Mouse (Mus musculus) heart, adult 2 months (tissue): ENCODE measurements around the gene Thoc3. TPM values are rescaled to one million over a fixed set of nuclear protein-coding genes. Genes with fewer than 3 reads are reported as not detected.

ENCODE experiments used
- DNase-seq, 2 experiments: peaks; one replicate each; pipeline ENCODE4 v3.0.0; 2021
- H3K27ac ChIP-seq: fragments of 200-600 bp; 2 replicates; pipeline ENCODE4 v1.8.1; 2022
- H3K27me3 ChIP-seq: fragments of 200-500 bp; 2 replicates; pipeline ENCODE4 v1.6.1; 2012; ENCODE audit warnings: mild to moderate bottlenecking, low read length, inconsistent platforms, mixed read lengths; ENCODE audit not compliant: control insufficient read depth, insufficient read depth
- H3K36me3 ChIP-seq: fragments of 200-500 bp; 2 replicates; pipeline ENCODE4 v1.6.1; 2012; ENCODE audit warnings: low read length, inconsistent platforms; ENCODE audit not compliant: control insufficient read depth, insufficient read depth
- H3K4me1 ChIP-seq: fragments of 200-500 bp; 2 replicates; pipeline ENCODE4 v1.6.1; 2011; ENCODE audit warnings: low read length; ENCODE audit not compliant: control insufficient read depth, insufficient read depth
- H3K4me3 ChIP-seq: fragments of 200-600 bp; 2 replicates; pipeline ENCODE4 v1.8.1; 2022
- H3K79me2 ChIP-seq: fragments of 200-500 bp; replicated peaks from 2 replicates; pipeline ENCODE4 v1.6.1; 2012; ENCODE audit warnings: mild to moderate bottlenecking, inconsistent platforms, low read length, moderate library complexity, mixed read lengths; ENCODE audit not compliant: control insufficient read depth, insufficient read depth
- H3K9ac ChIP-seq: fragments of 200-500 bp; 2 replicates; pipeline ENCODE4 v1.6.1; 2012; ENCODE audit warnings: low read depth, mild to moderate bottlenecking, control low read depth, inconsistent platforms, low read length, mixed read lengths
- CTCF ChIP-seq: fragments of 200-600 bp; IDR thresholded peaks from 2 replicates; pipeline ENCODE4 v1.8.1; 2022; ENCODE audit warnings: antibody characterized with exemption, mild to moderate bottlenecking, moderate library complexity
- EP300 ChIP-seq: fragments of 200-500 bp; IDR thresholded peaks from 2 replicates; pipeline ENCODE4 v1.6.1; 2011; ENCODE audit warnings: low read depth, low read length, control low read depth; ENCODE audit not compliant: insufficient read depth
- POLR2A ChIP-seq: fragments of 200-500 bp; IDR thresholded peaks from 2 replicates; pipeline ENCODE4 v1.6.1; 2011; ENCODE audit warnings: mild to moderate bottlenecking, low read depth, low read length, control low read depth; ENCODE audit not compliant: insufficient read depth
- WGBS: fragments of 180-500 bp; shearing (Covaris S2); methylation state at CpG from one replicate; pipeline ENCODE4 v1.1.7; 2018; 5-methylcytosine and 5-hydroxymethylcytosine counted together
- intact Hi-C: fragments of 180-260 bp; cut with DNase I; formaldehyde crosslinking; loops from one replicate; pipeline ENCODE4 v1.15.1; 2025
- polyA plus RNA-seq: library from polyadenylated mRNA; depleted of rRNA; stranded (reverse); fragments of >200 nt; gene quantifications from 2 replicates; pipeline ENCODE4 v1.2.3, GENCODE M21; 2012
- total RNA-seq, 2 experiments: library from RNA; stranded (reverse); gene quantifications; 2 replicates each; pipeline ENCODE4 v1.2.3; 2021

Thoc3 gene
- total and polyA plus RNA-seq, 3 experiments, result 10.7 to 20.6 (median 19.3) TPM

DNA sequence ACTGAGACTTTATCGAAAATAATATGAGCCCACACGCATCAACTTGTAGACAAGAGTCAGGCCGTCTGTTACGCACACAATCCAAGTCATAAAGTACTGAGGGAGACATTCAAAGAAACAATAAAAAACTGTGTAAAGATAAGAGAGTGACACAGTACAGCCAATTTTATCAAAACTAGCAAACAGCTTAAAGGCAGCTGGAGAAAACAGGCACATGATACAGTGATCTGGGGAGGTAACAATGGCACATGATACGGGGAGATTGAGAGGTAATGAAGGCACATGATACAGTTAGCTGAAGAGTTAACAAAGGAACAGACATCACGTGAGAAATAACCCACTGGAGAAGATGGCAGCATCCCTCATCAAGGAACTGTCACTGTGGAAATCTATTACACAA, 31.6 kb downstream of the Thoc3 start:
- no peaks in the 10 kb centered on the region for H3K27me3 ChIP-seq
- 55% methylated on average over 6 of the region's 6 CpGs for WGBS
- H3K36me3 ChIP-seq, result no peaks in the 10 kb centered on the region
- no peaks in the 10 kb centered on the region for H3K79me2 ChIP-seq
- no peak overlapping the region for H3K27ac ChIP-seq
- TF ChIP-seq EP300, result no peak
- TF ChIP-seq CTCF, result no peak
- no peak for TF ChIP-seq POLR2A
- intact Hi-C loops, result no loop called here
- H3K9ac ChIP-seq, result no peak overlapping the region
- no peak overlapping the region for H3K4me3 ChIP-seq
- DNase-seq, result no peak
- no peaks in the 10 kb centered on the region for H3K4me1 ChIP-seq

DNA sequence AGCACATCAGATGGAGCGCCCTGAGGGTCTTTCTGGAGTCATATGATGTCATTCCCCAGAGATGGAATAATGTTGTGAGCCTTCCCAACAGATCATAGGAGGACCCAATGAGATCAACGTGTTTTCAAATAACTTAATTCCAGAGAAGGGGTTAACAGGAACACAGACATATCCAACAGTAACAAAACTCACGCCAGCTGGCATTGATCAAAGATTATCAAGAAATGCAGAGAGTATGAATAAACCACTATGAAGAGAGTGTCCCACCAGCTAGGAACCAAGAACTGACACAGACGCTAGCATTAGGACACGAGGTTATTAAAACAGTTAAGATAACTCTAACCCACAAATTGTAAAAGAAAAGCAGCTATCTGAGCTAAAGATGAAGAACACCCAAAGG, 32.0 kb downstream of the Thoc3 start:
- WGBS, result 39% methylated on average over 5 of the region's 5 CpGs
- TF ChIP-seq EP300 (no peak), CTCF (no peak), POLR2A (no peak)
- H3K27ac ChIP-seq, result no peak overlapping the region
- H3K9ac ChIP-seq, result no peak overlapping the region
- intact Hi-C loops, result no loop called here
- H3K4me3 ChIP-seq, result no peak overlapping the region
- no peaks in the 10 kb centered on the region for H3K36me3 ChIP-seq
- no peaks in the 10 kb centered on the region for H3K27me3 ChIP-seq
- DNase-seq, result no peak
- no peaks in the 10 kb centered on the region for H3K4me1 ChIP-seq
- H3K79me2 ChIP-seq, result no peaks in the 10 kb centered on the region

DNA sequence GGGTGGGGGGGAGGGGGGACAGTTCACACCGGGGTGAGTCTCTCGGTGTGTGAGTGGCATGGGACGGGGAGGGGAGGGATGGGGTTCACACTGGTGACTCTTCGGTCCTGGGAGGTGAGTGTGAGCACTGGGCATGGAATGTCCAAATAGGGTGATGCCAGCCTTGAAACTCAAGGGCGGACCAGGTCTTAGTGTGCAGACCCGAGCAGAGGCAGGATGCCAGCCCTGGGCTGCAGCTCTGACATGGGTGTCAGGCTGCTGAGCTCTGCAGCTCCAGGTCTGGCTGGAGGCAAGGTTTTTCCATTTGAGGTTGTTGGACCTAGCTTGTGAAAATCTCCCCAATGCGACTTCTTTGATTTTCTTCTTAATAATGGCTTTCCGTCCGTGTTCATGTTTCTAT, 37.5 kb downstream of the Thoc3 start:
- H3K27ac ChIP-seq, result no peak overlapping the region
- intact Hi-C loops, result no loop called here
- whole genome bisulfite sequencing, result 82% methylated on average over 9 of the region's 9 CpGs
- TF ChIP-seq CTCF (no peak), EP300 (no peak)
- DNase-seq, result no peak
- H3K36me3 ChIP-seq, result no peaks in the 10 kb centered on the region
- H3K4me1 ChIP-seq, result no peaks in the 10 kb centered on the region
- no peaks in the 10 kb centered on the region for H3K27me3 ChIP-seq
- no peaks in the 10 kb centered on the region for H3K79me2 ChIP-seq
- no peak overlapping the region for H3K9ac ChIP-seq
- H3K4me3 ChIP-seq, result no peak overlapping the region

DNA sequence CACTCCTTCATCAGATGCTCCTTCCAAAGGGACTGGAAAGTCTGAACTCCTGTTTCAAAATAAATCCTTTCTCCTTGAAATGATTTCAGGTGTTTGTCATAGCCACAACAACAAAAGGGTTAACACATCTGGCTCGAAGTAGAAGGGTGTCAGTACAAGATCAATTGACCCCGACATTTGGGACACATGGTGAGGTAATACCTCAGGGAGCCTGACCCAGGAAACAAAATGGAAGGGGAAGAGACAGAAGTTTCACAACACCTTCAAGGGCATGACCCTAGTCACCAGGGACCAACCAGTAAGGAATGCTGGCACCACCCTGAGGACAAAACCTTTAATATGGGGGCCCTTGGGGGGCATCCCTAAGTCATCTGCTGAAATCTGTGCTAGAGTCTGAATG, 38.6 kb downstream of the Thoc3 start:
- Histone ChIP-seq H3K79me2 (no peaks in the 10 kb centered on the region), H3K27ac (no peak overlapping the region), H3K4me3 (no peak overlapping the region), H3K4me1 (no peaks in the 10 kb centered on the region), H3K27me3 (no peaks in the 10 kb centered on the region), H3K36me3 (no peaks in the 10 kb centered on the region), H3K9ac (no peak overlapping the region)
- whole genome bisulfite sequencing, result 41% methylated on average over 2 of the region's 2 CpGs
- intact Hi-C loops, result no loop called here
- no peak for DNase-seq
- TF ChIP-seq EP300 (no peak), CTCF (no peak), POLR2A (no peak)

DNA sequence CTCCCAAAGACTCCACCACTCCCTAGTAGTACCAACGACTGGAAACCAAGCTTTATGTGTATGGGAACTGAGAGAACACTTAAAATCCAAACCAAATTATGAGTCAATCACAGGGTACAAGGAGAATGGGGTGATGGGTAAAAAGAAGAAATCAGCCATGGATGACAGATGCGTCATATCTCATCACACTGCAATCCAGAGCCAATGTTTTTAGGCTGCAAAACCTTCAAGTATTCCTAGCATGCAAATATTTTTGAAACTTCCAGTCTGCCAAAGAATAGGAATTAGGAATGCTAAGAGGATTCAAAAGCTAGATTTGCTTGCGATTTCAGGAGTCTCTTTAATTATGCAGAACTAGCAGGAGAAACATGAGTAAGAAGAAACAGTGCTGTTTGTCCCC, 39.9 kb downstream of the Thoc3 start:
- no peak for DNase-seq
- no peak for TF ChIP-seq EP300
- no peak for TF ChIP-seq POLR2A
- TF ChIP-seq CTCF, result no peak
- Histone ChIP-seq H3K27me3 (no peaks in the 10 kb centered on the region), H3K79me2 (no peaks in the 10 kb centered on the region), H3K36me3 (no peaks in the 10 kb centered on the region), H3K4me3 (no peak overlapping the region), H3K4me1 (no peaks in the 10 kb centered on the region), H3K9ac (no peak overlapping the region), H3K27ac (no peak overlapping the region)
- intact Hi-C loops, result no loop called here
- WGBS, result 68% methylated on average over 3 of the region's 3 CpGs

DNA sequence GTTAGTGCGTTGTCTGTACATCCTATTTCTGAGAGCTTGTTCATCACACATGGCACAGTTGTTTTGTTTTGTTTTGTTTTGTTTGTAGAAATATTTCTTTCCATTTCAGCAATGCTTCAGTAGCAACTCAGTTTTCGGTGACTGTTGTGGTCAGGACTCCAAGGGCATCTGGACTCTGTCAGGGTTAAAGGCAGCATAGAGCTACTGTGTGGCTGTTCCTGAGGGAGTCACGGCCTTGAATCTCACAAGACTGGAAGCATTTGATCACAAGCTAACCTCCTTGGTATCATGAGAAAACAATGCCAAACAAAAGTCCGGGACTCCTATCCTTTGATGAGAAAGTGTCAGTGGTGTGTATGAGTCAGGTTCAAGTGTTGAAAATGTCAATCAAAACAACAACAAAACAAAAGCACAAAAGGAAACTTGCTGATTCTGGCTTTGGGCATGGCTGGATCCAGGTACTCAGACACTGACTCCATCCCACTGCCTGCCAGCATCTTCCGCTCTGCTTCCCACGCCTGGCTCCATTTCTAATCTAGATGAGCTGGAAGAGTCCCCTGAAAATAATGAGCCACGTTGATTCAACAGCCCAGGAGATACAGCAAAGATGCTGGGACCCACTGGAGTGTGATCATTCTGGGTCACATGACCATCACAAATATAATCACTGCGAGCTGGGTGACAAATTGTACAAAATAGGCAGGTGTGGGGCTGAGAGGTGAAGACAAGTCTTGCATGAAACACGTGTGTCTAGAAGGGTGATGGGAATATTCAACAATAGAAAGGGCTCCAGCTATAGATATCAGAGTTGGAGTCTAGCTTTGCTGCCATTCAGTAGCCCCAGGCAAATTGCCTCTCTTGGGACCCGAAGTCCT, 41.6 kb downstream of the Thoc3 start:
- 56% methylated on average over 10 of the region's 10 CpGs for WGBS
- intact Hi-C loops, result no loop called here
- Histone ChIP-seq H3K79me2 (no peaks in the 10 kb centered on the region), H3K27ac (no peak overlapping the region), H3K36me3 (no peaks in the 10 kb centered on the region), H3K9ac (no peak overlapping the region), H3K4me3 (no peak overlapping the region), H3K4me1 (no peaks in the 10 kb centered on the region), H3K27me3 (no peaks in the 10 kb centered on the region)
- no peak for DNase-seq
- no peak for TF ChIP-seq CTCF
- no peak for TF ChIP-seq EP300
- TF ChIP-seq POLR2A, result no peak
